Mouse (Mus musculus) cortical plate, adult 2 months (tissue): ENCODE measurements at regions not wholly inside any gene's neighbourhood (a gene's known extent, or its start where the extent isn't known, plus 50 kb on each side); places are given as distances from the start of the nearest gene placed in this dataset.

ENCODE experiments used
- CTCF ChIP-seq: fragments of 200-500 bp; IDR thresholded peaks from 2 replicates; pipeline ENCODE4 v1.5.1; 2011; ENCODE audit warnings: mild to moderate bottlenecking, control low read depth, low read length; ENCODE audit not compliant: insufficient read depth; ENCODE audit errors: extremely low read depth
- POLR2A ChIP-seq: fragments of 200-500 bp; IDR thresholded peaks from 2 replicates; pipeline ENCODE4 v1.6.1; 2011; ENCODE audit warnings: mild to moderate bottlenecking, low read length, control low read depth; ENCODE audit not compliant: insufficient read depth; ENCODE audit errors: extremely low read depth

- TF ChIP-seq CTCF: no peak
- TF ChIP-seq POLR2A: no peak
Measured at GRCm38 (mm10) chr8:46403877-46404560, 66.8 kb upstream of the Acsl1 start.
